Mouse (Mus musculus) forebrain, embryonic 14.5 days (tissue): Measurements from ENCODE around the gene Ltbp3. TPM values are rescaled to one million over a fixed set of nuclear protein-coding genes. Genes with fewer than 3 reads are reported as not detected.

Experiments
- ATAC-seq: fragments of 200-750 bp; cut with Nextera tagmentation; 2 replicates; pipeline ENCODE4 v1.8.0; 2017; ENCODE audit warnings: mild to moderate bottlenecking, moderate library complexity
- DNase-seq: peaks from one replicate; pipeline ENCODE4 v3.0.0-alpha.2; 2015; ENCODE audit warnings: low spot score
- H3K27ac ChIP-seq: fragments of 300-500 bp; sonication (generic); 2 replicates; pipeline ENCODE4 v1.5.1; 2014; ENCODE audit warnings: low read depth, mild to moderate bottlenecking, control low read depth, low read length, moderate library complexity
- H3K27me3 ChIP-seq: fragments of 300-500 bp; sonication (generic); replicated peaks from 2 replicates; pipeline ENCODE4 v1.6.1; 2014; ENCODE audit warnings: low read length, control low read depth, mixed read lengths; ENCODE audit not compliant: control insufficient read depth, insufficient read depth
- H3K36me3 ChIP-seq: fragments of 300-500 bp; sonication (generic); 2 replicates; pipeline ENCODE4 v1.6.1; 2014; ENCODE audit warnings: low read length, control low read depth; ENCODE audit not compliant: control insufficient read depth, insufficient read depth
- H3K4me1 ChIP-seq: fragments of 300-500 bp; sonication (generic); 2 replicates; pipeline ENCODE4 v1.6.1; 2014; ENCODE audit warnings: antibody characterized with exemption, low read length, control low read depth; ENCODE audit not compliant: control insufficient read depth, insufficient read depth
- H3K4me2 ChIP-seq: fragments of 300-500 bp; sonication (generic); 2 replicates; pipeline ENCODE4 v1.6.1; 2014; ENCODE audit warnings: mild to moderate bottlenecking, control low read depth, low read length
- H3K4me3 ChIP-seq: fragments of 300-500 bp; sonication (generic); 2 replicates; pipeline ENCODE4 v1.5.1; 2014; ENCODE audit warnings: low read depth, low read length, control low read depth
- H3K9ac ChIP-seq: fragments of 300-500 bp; sonication (generic); 2 replicates; pipeline ENCODE4 v1.6.1; 2014; ENCODE audit warnings: mild to moderate bottlenecking, low read length, control low read depth, moderate library complexity
- H3K9me3 ChIP-seq: fragments of 300-500 bp; sonication (generic); replicated peaks from 2 replicates; pipeline ENCODE4 v1.6.1; 2016; ENCODE audit warnings: low read length, control low read depth, mixed read lengths; ENCODE audit not compliant: control insufficient read depth
- WGBS: fragments of 180-500 bp; shearing (Covaris S2); extraction: QIAGEN DNeasy Blood & Tissue Kit; methylation state at CpG from one replicate; pipeline ENCODE4 v1.1.7; 2014; 5-methylcytosine and 5-hydroxymethylcytosine counted together
- polyA plus RNA-seq: library from polyadenylated mRNA; unstranded; fragments of >200 nt; fragmentation: Nextera tagmentation; extraction: Ambion mirVana; gene quantifications from 2 replicates; pipeline ENCODE4 v1.2.1, GENCODE M21; 2014

Gene Ltbp3
- polyA plus RNA-seq, 1 experiment from 2014 or later, result 8.5 TPM

DNA sequence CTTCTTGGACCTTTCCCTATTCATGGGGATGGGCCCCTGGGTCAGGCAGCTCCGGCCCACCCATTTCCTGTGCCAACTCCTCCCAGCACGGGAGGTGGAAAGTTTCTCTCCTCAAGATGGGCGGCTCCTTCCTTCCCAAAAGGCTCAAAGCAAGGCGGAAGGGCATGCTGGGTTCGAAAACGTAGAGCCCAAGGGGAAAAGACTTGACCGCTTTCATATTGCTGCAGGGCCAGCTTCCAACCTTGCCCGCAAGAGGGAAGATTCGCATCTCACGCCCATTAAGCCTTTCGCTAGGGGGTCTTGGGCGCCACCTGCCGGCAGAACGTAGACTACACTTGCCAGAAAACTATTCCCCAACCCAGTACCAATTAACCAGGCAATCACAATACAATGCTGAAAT, 13.0 kb upstream of the Ltbp3 start:
- Histone ChIP-seq H3K27me3 (no peaks in the 10 kb centered on the region), H3K4me1 (peaks cover 40% of the 10 kb centered on the region), H3K27ac (peak overlapping the region; percentile 1; the same call in 1 of the 2 replicates), H3K9me3 (no peaks in the 10 kb centered on the region), H3K9ac (peak overlapping the region; percentile 100), H3K4me3 (peak overlapping the region; percentile 99), H3K36me3 (peaks cover 37% of the 10 kb centered on the region), H3K4me2 (peak overlapping the region; percentile 99)
- DNase-seq (peak; percentile 89), ATAC-seq (peak; percentile 19; the same call in 1 of the 2 replicates)
- 6% methylated on average over 14 of the region's 14 CpGs for WGBS

DNA sequence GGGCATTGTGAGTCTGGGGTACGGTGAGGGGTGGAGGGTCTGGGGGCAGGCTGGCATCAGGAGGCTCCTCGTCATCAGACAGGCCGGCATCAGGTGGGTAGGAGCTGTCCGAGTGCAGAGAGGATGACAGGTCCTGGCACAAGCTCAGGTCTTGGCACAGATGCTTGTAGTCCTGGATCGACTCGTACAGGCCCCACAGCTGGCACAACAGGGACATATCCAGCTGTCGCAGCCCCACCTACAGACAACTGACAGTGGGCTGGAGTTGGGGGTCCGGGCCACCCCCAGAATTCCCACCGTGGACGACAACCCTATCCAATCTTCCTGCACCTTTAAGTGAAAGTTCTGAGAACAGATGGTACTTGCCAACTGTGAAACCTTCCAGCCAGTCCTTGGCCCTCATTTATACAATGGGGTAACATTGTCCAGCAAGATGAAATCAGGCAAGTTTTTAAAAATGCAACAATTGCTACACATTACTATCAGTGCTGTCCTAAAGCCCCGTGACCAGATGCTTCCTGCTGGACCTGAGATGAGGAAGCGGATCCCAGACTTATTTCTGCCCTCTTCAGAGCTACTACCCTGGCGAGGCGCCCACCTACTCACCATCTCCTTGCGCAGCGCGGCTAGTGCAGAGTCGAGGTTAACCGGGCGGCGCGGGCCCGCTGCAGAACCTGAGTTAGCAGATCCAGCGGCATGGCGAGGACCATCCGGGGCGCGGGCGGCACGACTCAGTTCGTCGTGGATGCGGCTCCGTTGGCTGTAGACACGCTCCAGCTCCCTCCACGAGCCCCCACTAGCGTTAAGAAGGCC, 11.9 kb upstream of the Ltbp3 start:
- 5% methylated on average over 37 of the region's 37 CpGs for WGBS
- DNase-seq (peak; percentile 73), ATAC-seq (peak; percentile 33)
- H3K9me3 ChIP-seq, result no peaks in the 10 kb centered on the region
- H3K9ac ChIP-seq, result peak overlapping the region; percentile 100
- peak overlapping the region; percentile 99 for H3K4me3 ChIP-seq
- peak overlapping the region; percentile 96 for H3K27ac ChIP-seq
- no peaks in the 10 kb centered on the region for H3K27me3 ChIP-seq
- H3K4me1 ChIP-seq, result peaks cover 40% of the 10 kb centered on the region
- H3K4me2 ChIP-seq, result peak overlapping the region; percentile 99
- H3K36me3 ChIP-seq, result peaks cover 29% of the 10 kb centered on the region

DNA sequence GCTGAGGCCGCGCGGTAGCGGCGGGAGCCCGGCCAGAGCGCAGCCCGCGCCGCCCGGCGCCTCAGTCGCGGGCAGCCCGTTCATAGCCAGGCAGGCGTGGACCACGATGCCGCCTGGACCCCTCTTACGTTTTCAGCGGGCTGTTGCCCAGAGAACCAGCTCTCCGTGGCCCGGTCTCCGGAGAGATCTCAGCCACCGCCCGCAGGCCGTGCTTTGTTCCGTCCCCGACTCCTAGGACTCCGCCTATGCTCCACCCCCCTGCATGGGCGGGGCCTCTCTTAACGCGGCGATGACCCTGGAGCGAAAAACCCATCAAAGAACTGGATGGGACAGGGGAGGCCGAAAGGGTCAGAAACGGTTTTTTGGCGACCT, 11.3 kb upstream of the Ltbp3 start, which contains the start of gene Fam89b:
Gene Fam89b (minus strand): TSS at position 210 of the 372 bp plus-strand sequence.
- H3K27me3 ChIP-seq, result no peaks in the 10 kb centered on the region
- WGBS, result under 1% methylated on average over 36 of the region's 37 CpGs
- H3K4me1 ChIP-seq, result peaks cover 40% of the 10 kb centered on the region
- H3K9me3 ChIP-seq, result no peaks in the 10 kb centered on the region
- peak within 1 kb of the TSS; percentile 96 for H3K27ac ChIP-seq
- H3K4me3 ChIP-seq, result peak within 1 kb of the TSS; percentile 99
- peak; percentile 94 for DNase-seq
- peak; percentile 84 for ATAC-seq
- H3K36me3 ChIP-seq, result peaks cover 24% of the 10 kb centered on the region
- H3K4me2 ChIP-seq, result peak within 1 kb of the TSS; percentile 99
- peak within 1 kb of the TSS; percentile 100 for H3K9ac ChIP-seq

DNA sequence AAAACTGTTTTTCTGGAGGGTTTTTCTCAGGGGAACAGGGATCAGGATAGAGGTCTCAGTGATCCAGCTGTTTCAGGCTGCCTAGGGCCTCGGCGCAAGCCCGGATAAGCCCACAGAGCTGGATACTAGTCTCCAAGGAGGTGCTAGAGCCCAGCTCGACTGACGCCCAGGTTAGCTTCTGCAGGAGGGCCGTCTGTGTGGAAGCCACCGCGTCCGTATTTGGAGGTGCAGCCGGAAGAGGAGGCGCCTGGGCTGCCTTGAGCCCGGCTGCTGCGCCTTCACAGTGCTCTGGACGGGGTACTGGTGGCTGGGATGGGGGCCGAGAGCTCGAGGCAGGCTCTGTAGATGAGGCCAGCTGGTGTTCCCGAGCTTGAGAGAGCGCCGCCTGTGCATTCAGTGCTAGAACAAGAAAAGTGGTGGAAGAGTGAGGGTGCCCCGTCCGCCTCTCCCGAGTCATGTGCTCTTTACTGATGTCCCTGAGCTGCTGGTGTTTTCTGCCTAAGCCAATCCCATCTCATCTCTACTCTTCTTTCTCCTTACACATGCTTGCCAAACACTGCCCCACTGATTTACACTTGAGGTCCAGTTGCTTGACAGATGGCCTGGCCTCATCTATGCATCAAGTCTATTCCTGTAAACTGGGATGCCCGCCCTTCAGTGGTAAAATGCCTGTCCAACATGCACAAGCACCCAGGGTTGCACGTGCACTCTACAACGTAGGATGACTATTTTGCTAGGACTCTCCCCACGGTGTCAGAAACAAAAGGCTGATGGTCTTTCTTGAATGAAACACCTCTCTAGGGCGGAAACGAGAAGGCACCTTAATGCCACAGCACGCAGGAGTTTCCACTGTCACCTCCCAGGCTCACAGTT, 10.2 kb upstream of the Ltbp3 start:
- no peak overlapping the region for H3K27ac ChIP-seq
- ATAC-seq, result no peak
- peaks cover 39% of the 10 kb centered on the region for H3K4me1 ChIP-seq
- no peaks in the 10 kb centered on the region for H3K27me3 ChIP-seq
- no peak for DNase-seq
- H3K9me3 ChIP-seq, result no peaks in the 10 kb centered on the region
- 72% methylated on average over 29 of the region's 29 CpGs for WGBS
- peak overlapping the region; percentile 99 for H3K4me2 ChIP-seq
- H3K36me3 ChIP-seq, result peaks cover 12% of the 10 kb centered on the region
- H3K4me3 ChIP-seq, result peak overlapping the region; percentile 99
- peak overlapping the region; percentile 78 for H3K9ac ChIP-seq

DNA sequence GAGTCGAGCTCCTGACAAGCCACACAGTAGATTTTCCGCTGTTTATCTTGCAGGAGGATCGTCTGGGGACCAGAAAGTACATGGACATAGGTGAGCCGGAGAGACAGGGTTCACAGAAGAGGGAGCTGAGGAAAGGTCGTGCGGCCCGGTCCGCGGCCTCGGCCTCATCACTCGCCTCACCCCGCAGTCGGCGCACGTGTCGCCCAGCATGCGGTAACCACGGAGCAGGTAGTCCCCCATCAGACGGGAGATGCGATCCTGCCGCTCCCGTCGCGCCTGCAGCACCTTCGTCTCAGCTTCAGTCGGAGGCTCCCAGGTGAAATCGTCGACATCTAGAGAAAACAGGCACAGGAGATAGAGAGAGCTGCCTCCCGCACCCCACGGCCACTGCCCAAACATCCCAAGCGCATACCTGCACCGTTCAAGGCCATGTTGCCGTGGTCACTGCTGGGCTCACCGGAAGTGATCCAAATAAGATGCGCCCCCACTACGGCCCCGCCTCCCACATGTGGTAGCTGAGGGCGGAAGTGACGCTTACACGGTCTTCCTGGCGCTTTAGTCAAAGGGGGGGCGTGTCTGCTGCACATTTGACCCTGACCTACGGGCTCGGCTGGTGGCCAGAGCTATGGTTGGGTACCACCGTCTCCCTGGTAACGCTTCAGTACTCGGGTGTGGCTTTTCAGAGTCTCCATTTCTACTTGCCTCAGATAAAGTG, 9.3 kb upstream of the Ltbp3 start:
- DNase-seq, result peak; percentile 98
- Histone ChIP-seq H3K9me3 (no peaks in the 10 kb centered on the region), H3K9ac (peak overlapping the region; percentile 78), H3K4me3 (peak overlapping the region; percentile 77), H3K27ac (0 out of 2 replicates have a peak overlapping the region, but pooled peaks have one; percentile 27), H3K4me1 (peaks cover 30% of the 10 kb centered on the region), H3K4me2 (peak overlapping the region; percentile 99), H3K27me3 (no peaks in the 10 kb centered on the region), H3K36me3 (0 out of 2 replicates have a peak, but pooled peaks cover 6% of the 10 kb centered on the region)
- under 1% methylated on average over 47 of the region's 47 CpGs for WGBS
- ATAC-seq, result peak; percentile 85

DNA sequence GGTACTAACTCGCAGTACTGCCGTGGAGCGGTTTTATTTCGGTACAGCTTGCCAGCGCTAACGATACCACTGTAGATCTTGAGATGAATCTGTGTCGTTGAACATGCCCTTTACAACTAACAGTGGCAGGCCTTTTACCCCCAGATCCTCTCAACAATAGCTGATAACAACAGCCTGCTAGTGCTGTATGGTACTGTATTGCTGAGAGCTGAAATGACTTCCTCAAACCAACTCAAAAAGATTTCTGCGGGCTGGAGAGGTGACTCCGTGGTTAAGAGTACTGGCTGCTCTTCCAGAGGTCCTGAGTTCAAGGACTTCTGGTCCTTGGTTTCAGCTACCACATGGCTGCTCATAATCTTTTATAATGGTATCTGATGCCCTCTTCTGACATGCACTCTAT, 6.4 kb upstream of the Ltbp3 start:
- no peak overlapping the region for H3K9ac ChIP-seq
- H3K4me1 ChIP-seq, result peaks cover 10% of the 10 kb centered on the region
- H3K27ac ChIP-seq, result no peak overlapping the region
- no peak overlapping the region for H3K4me3 ChIP-seq
- H3K9me3 ChIP-seq, result no peaks in the 10 kb centered on the region
- H3K36me3 ChIP-seq, result no peaks in the 10 kb centered on the region
- no peak overlapping the region for H3K4me2 ChIP-seq
- H3K27me3 ChIP-seq, result no peaks in the 10 kb centered on the region
- DNase-seq, result no peak
- WGBS, result 86% methylated on average over 9 of the region's 9 CpGs
- no peak for ATAC-seq

DNA sequence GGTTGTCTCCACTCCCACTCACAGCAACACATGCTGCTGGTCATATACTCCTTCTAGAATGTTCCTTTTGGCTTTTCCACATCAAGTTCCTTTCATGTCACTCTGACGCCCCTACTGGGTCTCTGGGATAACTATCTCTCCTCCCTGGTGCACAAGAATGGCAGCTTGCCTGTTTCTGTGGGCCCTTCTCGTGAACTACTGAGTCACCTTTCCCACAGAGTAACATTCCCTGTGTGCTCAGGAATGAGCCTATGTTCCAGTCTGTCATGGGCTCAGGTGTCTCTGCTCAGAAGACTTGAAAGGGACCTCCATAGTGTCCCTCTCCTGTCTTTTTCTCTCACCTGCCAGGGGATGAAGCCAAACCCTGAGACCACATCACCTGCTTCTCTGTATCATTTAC, 1.3 kb upstream of the Ltbp3 start:
- 66% methylated on average over 2 of the region's 2 CpGs for WGBS
- no peak overlapping the region for H3K4me3 ChIP-seq
- H3K27ac ChIP-seq, result no peak overlapping the region
- no peak overlapping the region for H3K9ac ChIP-seq
- no peaks in the 10 kb centered on the region for H3K36me3 ChIP-seq
- peaks cover 6% of the 10 kb centered on the region for H3K27me3 ChIP-seq
- H3K9me3 ChIP-seq, result no peaks in the 10 kb centered on the region
- DNase-seq (no peak), ATAC-seq (no peak)
- H3K4me1 ChIP-seq, result peaks cover 19% of the 10 kb centered on the region
- no peak overlapping the region for H3K4me2 ChIP-seq

DNA sequence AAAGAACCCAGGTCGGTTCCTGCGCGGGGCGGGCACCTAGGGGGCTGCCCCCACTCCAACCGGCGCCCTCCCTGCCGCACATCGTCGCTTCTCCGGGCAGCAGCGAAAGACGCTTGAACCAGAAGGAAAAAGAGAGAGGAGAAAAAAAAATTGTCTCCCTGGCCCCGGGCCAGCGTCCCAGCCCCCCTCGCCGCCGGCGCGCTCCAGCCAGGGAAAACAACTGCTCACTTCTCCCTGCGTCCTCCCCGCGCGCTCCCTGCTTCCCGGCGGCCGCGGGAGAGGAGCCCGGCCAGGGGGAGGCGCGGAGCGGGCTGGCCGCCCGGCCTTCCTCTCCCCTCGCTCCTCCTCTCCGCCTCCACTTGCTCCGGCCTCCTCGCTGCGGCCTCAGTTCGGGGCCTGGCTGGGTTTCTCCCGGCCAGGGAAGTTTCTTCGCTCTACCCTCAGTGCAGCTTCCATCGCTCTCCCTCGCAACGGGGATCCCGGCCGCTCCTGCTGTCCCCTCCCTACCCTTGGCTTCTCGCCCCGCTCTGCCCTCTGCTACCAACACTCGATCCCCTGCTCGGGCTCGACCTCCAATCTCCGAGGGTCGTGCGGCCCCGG, 1.0 kb downstream of the Ltbp3 start:
- peak overlapping the region; percentile 70 for H3K9ac ChIP-seq
- ATAC-seq (peak; percentile 80), DNase-seq (peak; percentile 85)
- peaks cover 10% of the 10 kb centered on the region for H3K27me3 ChIP-seq
- WGBS, result under 1% methylated on average over 53 of the region's 55 CpGs
- no peaks in the 10 kb centered on the region for H3K36me3 ChIP-seq
- H3K4me1 ChIP-seq, result peaks cover 30% of the 10 kb centered on the region
- peak overlapping the region; percentile 94 for H3K27ac ChIP-seq
- no peaks in the 10 kb centered on the region for H3K9me3 ChIP-seq
- H3K4me2 ChIP-seq, result peak overlapping the region; percentile 98
- H3K4me3 ChIP-seq, result peak overlapping the region; percentile 52
